Mouse (Mus musculus) erythroblast, embryonic 14.5 days (primary cell): ENCODE measurements around the gene Syn1.

Experiments
- GATA1 ChIP-seq: IDR thresholded peaks from 2 replicates; pipeline ENCODE4 v1.6.1; 2012; ENCODE audit warnings: low read length, inconsistent platforms, mixed read lengths
- TAL1 ChIP-seq: IDR thresholded peaks from 3 replicates; pipeline ENCODE4 v1.6.1; 2012; ENCODE audit warnings: low read length, inconsistent platforms, mixed read lengths

GRCm38 (mm10) chrX:20816974-20817373 is 103.8 kb downstream of the Syn1 start:
- no peak for TF ChIP-seq GATA1
- TF ChIP-seq TAL1: no peak
